Mouse (Mus musculus) intestine, embryonic 14.5 days (tissue): ENCODE data around the gene Ttc21b. TPM values are rescaled to one million over a fixed set of nuclear protein-coding genes. Genes with fewer than 3 reads are reported as not detected.
"Not testable (repeated sequence)": the region's sequence is repeated elsewhere in the genome, so short reads cannot be mapped to it uniquely, and the experiment has no call there.

ENCODE experiments used
- ATAC-seq: fragments of 200-750 bp; cut with Nextera tagmentation; replicated peaks from 2 replicates; pipeline ENCODE4 v1.8.0; 2017; ENCODE audit warnings: low read depth, moderate number of reproducible peaks, moderate TSS enrichment, moderate library complexity; ENCODE audit not compliant: low FRiP score, low TSS enrichment
- DNase-seq: peaks from one replicate; pipeline ENCODE4 v3.0.0-alpha.2; 2018; ENCODE audit warnings: low spot score
- H3K27ac ChIP-seq: fragments of 300-500 bp; sonication (generic); 2 replicates; pipeline ENCODE4 v1.5.1; 2014; ENCODE audit warnings: low read depth, mild to moderate bottlenecking, control low read depth
- H3K27me3 ChIP-seq: fragments of 300-500 bp; sonication (generic); replicated peaks from 2 replicates; pipeline ENCODE4 v1.6.1; 2014; ENCODE audit warnings: low read length, control low read depth; ENCODE audit not compliant: control insufficient read depth, insufficient read depth
- H3K36me3 ChIP-seq: fragments of 300-500 bp; sonication (generic); 2 replicates; pipeline ENCODE4 v1.6.1; 2014; ENCODE audit warnings: low read length, control low read depth; ENCODE audit not compliant: control insufficient read depth, insufficient read depth
- H3K4me1 ChIP-seq: fragments of 300-500 bp; sonication (generic); replicated peaks from 2 replicates; pipeline ENCODE4 v1.6.1; 2014; ENCODE audit warnings: low read length, control low read depth, mixed read lengths; ENCODE audit not compliant: control insufficient read depth, insufficient read depth
- H3K4me2 ChIP-seq: fragments of 300-500 bp; sonication (generic); 2 replicates; pipeline ENCODE4 v1.6.1; 2014; ENCODE audit warnings: low read length
- H3K4me3 ChIP-seq: fragments of 300-500 bp; sonication (generic); 2 replicates; pipeline ENCODE4 v1.5.1; 2014; ENCODE audit warnings: low read depth, low read length, control low read depth, mixed read lengths
- H3K9ac ChIP-seq: fragments of 300-500 bp; sonication (generic); 2 replicates; pipeline ENCODE4 v1.6.1; 2014; ENCODE audit warnings: mild to moderate bottlenecking, low read length
- H3K9me3 ChIP-seq: fragments of 300-500 bp; sonication (generic); 2 replicates; pipeline ENCODE4 v1.6.1; 2016; ENCODE audit warnings: low read length, control low read depth; ENCODE audit not compliant: control insufficient read depth
- WGBS: fragments of 180-500 bp; shearing (Covaris S2); extraction: QIAGEN DNeasy Blood & Tissue Kit; methylation state at CpG from one replicate; pipeline ENCODE4 v1.1.7; 2014; 5-methylcytosine and 5-hydroxymethylcytosine counted together
- polyA plus RNA-seq: library from polyadenylated mRNA; unstranded; fragments of >200 nt; fragmentation: Nextera tagmentation; extraction: Ambion mirVana; gene quantifications from 2 replicates; pipeline ENCODE4 v1.2.1, GENCODE M21; 2014

The Ttc21b gene
- polyA plus RNA-seq, 1 experiment from 2014 or later = 14.2 TPM

DNA sequence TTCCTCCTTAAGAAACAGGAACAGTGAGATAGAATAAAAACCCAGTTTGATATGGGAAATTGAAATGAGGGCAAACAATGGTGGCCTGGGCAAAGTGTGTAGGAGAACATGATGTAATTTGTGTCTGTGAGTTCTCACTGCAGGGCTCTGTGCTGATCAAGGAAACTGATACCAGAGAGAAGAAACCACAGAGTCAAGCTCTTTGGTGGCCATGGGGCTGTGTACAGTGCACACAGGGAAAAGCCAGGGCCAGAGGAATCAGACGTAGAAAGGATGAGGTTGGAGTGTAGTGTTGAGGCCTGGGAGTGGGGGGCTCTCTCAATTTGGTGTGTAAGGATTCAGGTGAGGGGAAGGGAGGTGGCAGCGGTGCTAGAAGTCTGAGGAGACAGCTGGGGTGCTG, 49.6 kb downstream of the Ttc21b start:
- Histone ChIP-seq H3K4me2 (no peak overlapping the region), H3K27me3 (no peaks in the 10 kb centered on the region), H3K36me3 (peaks cover 33% of the 10 kb centered on the region), H3K4me3 (no peak overlapping the region), H3K9ac (no peak overlapping the region), H3K9me3 (no peaks in the 10 kb centered on the region), H3K27ac (no peak overlapping the region), H3K4me1 (no peaks in the 10 kb centered on the region)
- DNase-seq (no peak), ATAC-seq (no peak)
- 87% methylated on average over 2 of the region's 2 CpGs for WGBS

DNA sequence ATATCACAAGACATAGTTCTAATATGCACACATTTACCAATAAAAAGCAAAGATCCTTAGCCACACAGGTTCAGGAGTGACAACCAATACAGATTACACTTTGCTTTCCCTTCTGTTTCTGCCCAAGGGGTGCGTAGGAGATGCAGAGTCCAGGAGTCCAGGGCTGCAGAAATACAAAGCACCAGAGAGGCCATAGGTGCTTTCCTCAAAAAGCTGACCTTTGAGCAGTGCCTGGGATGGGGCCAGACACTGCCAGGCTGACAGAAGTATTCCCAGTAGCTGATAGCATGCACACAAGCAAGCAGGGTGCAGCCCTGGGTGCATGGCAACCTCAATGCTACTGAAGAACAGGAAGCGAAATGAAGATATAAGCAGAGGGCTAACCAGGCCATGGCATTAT, 52.2 kb downstream of the Ttc21b start:
- 88% methylated on average over 2 of the region's 2 CpGs for WGBS
- DNase-seq = no peak
- Histone ChIP-seq H3K27me3 (no peaks in the 10 kb centered on the region), H3K36me3 (peaks cover 38% of the 10 kb centered on the region), H3K4me1 (no peaks in the 10 kb centered on the region), H3K27ac (no peak overlapping the region), H3K9ac (no peak overlapping the region), H3K9me3 (no peaks in the 10 kb centered on the region), H3K4me3 (no peak overlapping the region), H3K4me2 (no peak overlapping the region)
- ATAC-seq = no peak

DNA sequence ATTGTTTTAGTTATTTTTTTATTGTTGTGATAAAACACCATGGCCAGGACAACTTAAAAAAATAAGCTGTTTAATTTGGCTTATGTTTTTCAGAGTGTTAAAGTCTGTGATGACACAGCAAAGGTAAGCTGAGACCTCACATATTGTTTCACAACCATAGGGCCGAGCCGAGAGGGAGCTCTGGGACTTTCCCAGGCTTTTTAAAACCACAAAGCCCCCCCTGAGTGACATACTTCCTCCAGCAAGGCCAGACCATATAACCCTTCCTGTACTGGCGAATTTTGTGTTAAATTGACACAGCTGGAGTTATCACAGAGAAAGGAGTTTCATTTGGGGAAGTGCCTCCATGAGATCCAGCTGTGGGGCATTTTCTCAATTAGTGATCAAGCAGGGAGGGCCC, 56.2 kb downstream of the Ttc21b start:
- Histone ChIP-seq H3K9me3 (no peaks in the 10 kb centered on the region), H3K4me3 (no peak overlapping the region), H3K27me3 (no peaks in the 10 kb centered on the region), H3K4me1 (no peaks in the 10 kb centered on the region), H3K36me3 (peaks cover 20% of the 10 kb centered on the region), H3K9ac (no peak overlapping the region), H3K4me2 (no peak overlapping the region), H3K27ac (no peak overlapping the region)
- no peak for DNase-seq
- no peak for ATAC-seq
- WGBS = 74% methylated on average over 3 of the region's 3 CpGs

DNA sequence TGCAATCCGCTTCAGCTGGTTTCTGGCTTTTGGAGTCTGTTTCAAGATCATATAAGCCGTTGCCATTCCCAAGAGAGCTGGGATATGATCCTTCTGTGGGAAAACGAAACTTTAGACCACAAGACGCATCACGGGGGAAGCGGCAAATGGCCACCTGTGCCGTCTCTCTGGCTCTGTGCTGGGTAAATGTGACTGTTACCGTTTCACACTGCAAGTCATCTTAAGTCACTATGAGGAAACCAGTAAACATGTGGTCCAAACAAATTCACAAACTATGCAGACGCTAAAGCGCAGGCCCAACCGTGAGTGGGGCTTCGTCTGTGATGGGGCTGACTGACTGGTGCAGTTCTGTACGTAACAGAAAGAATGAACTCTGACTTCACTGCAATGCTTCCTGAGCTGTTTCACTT, 64.7 kb downstream of the Ttc21b start:
- no peaks in the 10 kb centered on the region for H3K27me3 ChIP-seq
- no peak for ATAC-seq
- no peaks in the 10 kb centered on the region for H3K4me1 ChIP-seq
- no peak overlapping the region for H3K9ac ChIP-seq
- peaks cover 28% of the 10 kb centered on the region for H3K36me3 ChIP-seq
- no peak overlapping the region for H3K27ac ChIP-seq
- DNase-seq = no peak
- no peak overlapping the region for H3K4me2 ChIP-seq
- H3K9me3 ChIP-seq = no peaks in the 10 kb centered on the region
- no peak overlapping the region for H3K4me3 ChIP-seq
- WGBS = 81% methylated on average over 13 of the region's 13 CpGs

DNA sequence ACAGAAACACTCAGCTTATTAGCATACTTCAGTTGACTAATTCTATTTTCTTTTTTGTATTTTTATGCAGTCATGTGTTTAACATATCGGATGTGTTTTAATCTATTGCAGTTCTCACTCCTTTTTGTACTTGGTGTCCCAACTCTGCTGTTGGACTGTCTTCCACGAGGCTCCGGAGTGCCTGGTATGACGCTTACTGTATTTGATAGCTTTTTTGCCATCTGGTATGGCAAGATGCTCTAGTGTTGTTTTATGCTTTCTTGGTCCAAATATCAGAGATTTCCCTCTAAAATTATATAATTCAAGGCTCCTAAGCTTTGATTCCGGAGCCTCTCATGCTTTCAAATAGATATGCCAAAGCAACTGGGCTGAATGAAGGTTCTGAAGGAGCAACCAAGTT, 66.3 kb downstream of the Ttc21b start:
- ATAC-seq = no peak
- 93% methylated on average over 5 of the region's 5 CpGs for WGBS
- Histone ChIP-seq H3K9ac (no peak overlapping the region), H3K4me3 (no peak overlapping the region), H3K4me1 (no peaks in the 10 kb centered on the region), H3K27me3 (no peaks in the 10 kb centered on the region), H3K36me3 (peaks cover 26% of the 10 kb centered on the region), H3K4me2 (no peak overlapping the region), H3K9me3 (no peaks in the 10 kb centered on the region), H3K27ac (no peak overlapping the region)
- no peak for DNase-seq

DNA sequence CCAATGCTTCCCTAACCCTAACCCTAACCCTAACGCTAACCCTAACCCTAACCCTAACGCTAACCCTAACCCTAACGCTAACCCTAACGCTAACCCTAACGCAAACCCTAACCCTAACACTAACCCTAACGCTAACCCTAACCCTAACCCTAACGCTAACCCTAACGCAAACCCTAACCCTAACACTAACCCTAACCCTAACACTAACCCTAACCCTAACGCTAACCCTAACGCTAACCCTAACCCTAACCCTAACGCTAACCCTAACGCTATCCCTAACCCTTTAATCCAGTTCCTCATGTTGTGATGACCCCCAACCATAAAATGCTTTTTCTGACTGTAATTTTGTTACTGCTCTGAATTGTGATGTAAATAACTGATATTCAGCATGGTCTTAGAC, 67.2 kb downstream of the Ttc21b start:
- WGBS = 96% methylated on average over 12 of the region's 12 CpGs
- not testable (repeated sequence) for H3K4me3 ChIP-seq, H3K9me3 ChIP-seq, H3K27ac ChIP-seq, H3K4me1 ChIP-seq, H3K27me3 ChIP-seq, DNase-seq, H3K4me2 ChIP-seq, H3K9ac ChIP-seq, ATAC-seq
- peaks cover 30% of the 10 kb centered on the region for H3K36me3 ChIP-seq

DNA sequence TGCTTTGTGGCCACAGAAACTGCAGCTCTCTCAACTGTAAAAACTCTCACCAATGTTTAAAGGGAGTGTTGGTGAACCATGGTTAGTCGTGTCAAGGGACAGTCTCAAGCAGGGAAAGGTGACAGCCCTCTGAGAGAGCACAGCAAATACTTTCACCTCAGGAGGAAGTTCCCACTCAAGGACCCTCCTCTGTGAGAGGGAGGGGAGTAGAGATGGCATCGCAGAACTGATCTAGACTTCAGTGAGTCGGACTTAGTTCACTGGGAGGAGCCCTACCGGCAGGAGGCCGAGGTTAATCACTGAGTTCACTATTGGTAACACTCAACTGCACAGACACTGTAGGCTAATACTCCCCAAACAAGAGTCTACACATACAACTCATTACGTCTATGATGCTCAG, 68.9 kb downstream of the Ttc21b start:
- H3K27me3 ChIP-seq = no peaks in the 10 kb centered on the region
- DNase-seq (no peak), ATAC-seq (no peak)
- no peak overlapping the region for H3K4me3 ChIP-seq
- no peaks in the 10 kb centered on the region for H3K9me3 ChIP-seq
- no peak overlapping the region for H3K27ac ChIP-seq
- H3K4me1 ChIP-seq = no peaks in the 10 kb centered on the region
- WGBS = 81% methylated on average over 6 of the region's 6 CpGs
- H3K9ac ChIP-seq = no peak overlapping the region
- H3K4me2 ChIP-seq = no peak overlapping the region
- H3K36me3 ChIP-seq = peaks cover 25% of the 10 kb centered on the region

DNA sequence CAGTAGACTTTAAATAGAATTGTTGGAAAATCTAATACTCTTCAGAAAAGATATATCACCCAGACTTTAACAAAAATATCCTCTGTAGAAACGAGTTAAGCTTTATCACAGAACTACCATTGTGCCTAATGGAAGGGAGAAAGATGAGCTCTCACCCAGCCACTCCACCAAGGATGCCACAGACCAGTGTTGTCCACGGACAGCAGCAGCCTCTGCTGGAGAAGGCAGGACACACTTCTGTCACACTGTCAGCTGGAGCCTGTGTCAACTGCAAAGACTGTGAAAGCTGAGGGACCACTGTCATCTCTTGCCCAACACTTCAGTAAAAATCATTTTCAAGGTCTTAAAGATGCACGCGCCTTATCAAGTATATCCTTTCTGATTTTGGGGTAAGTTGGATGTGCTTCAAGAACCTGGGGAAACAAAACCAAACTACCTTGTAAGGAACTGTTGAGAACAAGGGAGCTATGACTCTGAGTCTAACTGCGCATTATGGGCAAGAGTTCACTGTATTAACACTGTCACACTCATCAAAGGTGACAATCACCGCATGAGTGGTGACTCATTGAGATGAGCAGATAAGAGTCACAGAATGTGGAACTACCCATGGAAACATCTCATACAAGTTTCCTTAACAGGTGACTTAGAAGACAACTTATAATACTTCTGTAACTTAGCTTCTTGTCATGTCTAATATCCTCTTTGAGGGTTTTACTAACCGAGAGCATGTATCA, 71.8 kb downstream of the Ttc21b start:
- peaks cover 20% of the 10 kb centered on the region for H3K36me3 ChIP-seq
- no peaks in the 10 kb centered on the region for H3K9me3 ChIP-seq
- ATAC-seq (no peak), DNase-seq (no peak)
- H3K27ac ChIP-seq = no peak overlapping the region
- H3K9ac ChIP-seq = no peak overlapping the region
- H3K4me1 ChIP-seq = no peaks in the 10 kb centered on the region
- no peak overlapping the region for H3K4me3 ChIP-seq
- 79% methylated on average over 7 of the region's 7 CpGs for WGBS
- no peaks in the 10 kb centered on the region for H3K27me3 ChIP-seq
- H3K4me2 ChIP-seq = no peak overlapping the region

DNA sequence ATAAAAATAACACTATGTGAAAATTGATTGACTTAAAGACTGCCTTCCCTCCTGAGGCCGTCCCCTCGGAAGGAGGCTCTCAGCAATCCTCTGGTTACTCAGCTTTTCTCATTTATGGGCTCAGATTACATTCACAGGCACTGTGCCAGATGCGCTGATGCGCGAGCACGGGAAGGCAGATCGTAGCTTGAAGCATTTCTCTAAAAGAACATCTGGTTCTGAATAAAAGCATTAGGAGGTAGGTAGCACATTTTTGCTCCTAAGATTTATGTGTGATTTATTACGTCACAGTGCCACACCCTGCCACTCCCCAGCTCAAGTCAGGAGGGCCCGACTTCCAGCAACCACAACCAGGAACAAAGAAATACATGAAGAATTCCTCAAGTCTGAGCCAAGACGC, 76.1 kb downstream of the Ttc21b start:
- H3K4me2 ChIP-seq = no peak overlapping the region
- no peaks in the 10 kb centered on the region for H3K9me3 ChIP-seq
- no peak overlapping the region for H3K27ac ChIP-seq
- H3K4me1 ChIP-seq = no peaks in the 10 kb centered on the region
- 0 out of 2 replicates have a peak, but pooled peaks cover 5% of the 10 kb centered on the region for H3K36me3 ChIP-seq
- 36% methylated on average over 10 of the region's 10 CpGs for WGBS
- H3K27me3 ChIP-seq = no peaks in the 10 kb centered on the region
- no peak overlapping the region for H3K4me3 ChIP-seq
- no peak overlapping the region for H3K9ac ChIP-seq
- ATAC-seq = no peak
- peak; percentile 68 for DNase-seq
